Mouse (Mus musculus): ENCODE results near the gene Bud23.
A peak's percentile ranks its signal among the peaks of the same experiment; 100 is the strongest.
"Not testable (repeated sequence)": the region's sequence is repeated elsewhere in the genome, so short reads cannot be mapped to it uniquely, and the experiment has no call there.

The Bud23 gene

DNA sequence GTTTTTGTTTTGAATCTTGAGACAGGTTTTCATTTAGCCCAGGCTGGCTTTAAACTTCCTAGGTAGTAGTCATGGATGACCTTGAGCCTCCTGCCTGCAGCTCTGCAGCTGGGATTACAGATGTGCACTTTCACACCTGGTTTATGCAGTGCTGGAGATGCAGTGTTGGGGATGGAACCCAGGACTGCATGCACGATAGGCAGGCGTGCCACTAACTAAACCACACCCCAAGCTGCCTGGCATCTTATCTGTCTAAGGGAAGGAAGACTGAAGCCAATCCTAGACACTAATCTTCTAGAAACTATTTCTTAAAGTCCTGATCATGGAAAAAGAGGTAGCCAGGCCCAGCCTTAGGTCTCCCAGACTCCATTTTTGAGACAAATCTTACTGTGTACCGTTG lies 5.7 kb upstream of the Bud23 start:
- no peak for DNase-seq

DNA sequence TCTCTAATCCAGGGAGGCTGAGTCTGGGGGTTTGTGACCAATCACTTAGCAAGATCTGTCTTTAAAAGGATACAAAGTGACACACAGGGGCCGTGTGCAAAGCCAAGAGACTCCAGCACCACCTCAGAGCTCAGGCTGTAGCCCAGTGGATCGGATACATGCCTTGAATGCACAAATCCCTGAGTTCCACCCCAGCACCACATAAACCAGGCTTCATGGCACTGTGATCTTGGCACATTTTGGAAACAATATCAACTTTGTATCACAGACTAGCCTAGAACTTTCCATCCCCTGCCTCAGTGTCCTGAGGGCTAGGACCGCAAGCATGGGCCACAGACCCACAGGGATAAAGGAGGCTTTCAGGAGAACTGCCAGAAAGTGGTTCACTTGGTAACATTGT lies 1.2 kb upstream of the Bud23 start:
- no peak for DNase-seq

DNA sequence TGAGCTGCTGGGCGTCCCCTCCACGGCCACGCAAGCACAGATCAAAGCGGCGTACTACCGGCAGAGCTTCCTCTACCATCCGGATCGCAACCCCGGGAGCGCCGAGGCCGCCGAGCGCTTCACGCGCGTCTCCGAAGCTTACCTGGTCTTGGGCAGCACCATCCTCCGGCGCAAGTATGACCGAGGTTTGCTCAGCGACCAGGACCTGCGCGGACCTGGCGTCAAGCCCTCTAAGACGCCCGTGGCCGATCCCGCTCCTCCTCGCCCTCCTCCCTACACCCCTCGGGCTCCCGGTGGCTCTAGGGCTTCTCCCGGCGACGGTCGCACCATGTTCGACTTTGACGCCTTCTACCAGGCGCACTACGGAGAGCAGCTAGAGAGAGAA lies 385 bp downstream of the Bud23 start:
- DNase-seq = no peak

DNA sequence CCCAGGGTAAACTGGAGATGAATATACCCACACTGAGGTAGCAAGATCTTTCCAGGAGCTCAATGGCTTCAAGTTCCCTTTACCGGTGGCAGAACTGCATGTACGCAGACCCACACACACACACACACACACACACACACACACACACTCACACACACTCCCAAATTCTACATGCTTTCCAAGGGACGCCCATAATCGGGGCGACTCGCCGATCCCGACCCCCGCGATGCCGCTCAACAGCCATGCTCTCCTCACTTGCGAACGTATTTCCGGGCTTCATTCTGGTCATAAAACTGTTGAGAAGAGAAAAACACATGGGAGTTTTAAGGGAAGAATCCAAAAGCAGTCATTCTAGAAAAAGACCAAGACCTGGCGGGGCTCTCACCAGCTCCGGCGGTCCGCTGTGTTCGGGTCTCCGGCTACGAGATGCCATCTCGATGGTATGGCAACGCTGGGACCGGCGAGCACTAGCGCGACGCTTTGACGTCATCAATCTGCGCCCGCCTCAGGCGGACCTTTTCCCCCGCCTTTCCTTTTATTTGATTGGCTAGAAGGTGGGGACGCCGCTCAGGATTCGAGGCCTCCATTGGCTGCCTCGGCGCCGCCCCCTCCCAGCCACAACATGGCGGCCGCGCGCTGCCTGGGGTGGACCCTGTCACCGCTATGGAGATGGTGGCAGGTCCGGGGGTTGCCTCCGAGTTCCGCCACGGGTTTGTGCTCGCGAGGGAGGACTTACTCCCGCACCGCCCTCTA lies 954 bp downstream of the Bud23 start, which contains the start of gene Dnajc30:
TSS of gene Dnajc30 (plus strand) at position 574 of the 753 bp plus-strand sequence.
- DNase-seq = peak; percentile 97

DNA sequence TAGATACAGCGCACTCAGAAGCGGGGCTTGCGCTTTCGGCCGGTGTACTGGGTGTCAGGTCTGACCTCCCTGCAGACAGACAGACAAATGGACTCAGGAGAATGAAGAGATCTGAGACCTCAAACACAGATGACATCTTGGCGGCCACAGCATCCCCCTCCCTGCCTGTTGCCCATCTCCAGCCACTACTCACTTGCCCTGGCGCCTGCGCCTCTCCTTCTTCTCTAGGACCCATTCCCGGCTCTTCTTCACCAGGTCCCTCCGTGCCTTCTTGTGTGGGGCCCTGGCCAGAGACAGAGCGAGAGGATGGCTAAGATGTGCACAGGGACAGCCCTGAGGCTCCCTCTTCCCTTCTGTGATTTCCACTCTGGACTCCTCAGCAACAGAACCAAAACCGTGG lies 11.4 kb downstream of the Bud23 start:
- no peak for DNase-seq

DNA sequence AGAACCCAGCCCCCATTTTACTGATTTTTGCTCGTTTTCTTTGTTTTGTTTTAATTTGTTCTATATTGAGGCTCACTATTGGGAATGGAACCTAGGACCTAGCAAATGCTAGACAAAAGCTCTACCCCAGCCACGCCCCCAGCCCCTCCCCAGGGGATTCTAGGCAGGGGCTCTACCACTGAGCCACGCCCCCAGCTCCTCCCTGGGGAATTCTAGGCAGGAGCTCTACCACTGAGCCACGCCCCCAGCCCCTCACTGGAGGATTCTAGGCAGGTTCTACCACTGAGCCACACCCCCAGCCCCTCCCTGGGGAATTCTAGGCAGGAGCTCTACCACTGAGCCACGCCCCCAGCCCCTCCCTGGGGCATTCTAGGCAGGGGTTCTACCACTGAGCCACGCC lies 15.5 kb downstream of the Bud23 start:
- DNase-seq = not testable (repeated sequence)

DNA sequence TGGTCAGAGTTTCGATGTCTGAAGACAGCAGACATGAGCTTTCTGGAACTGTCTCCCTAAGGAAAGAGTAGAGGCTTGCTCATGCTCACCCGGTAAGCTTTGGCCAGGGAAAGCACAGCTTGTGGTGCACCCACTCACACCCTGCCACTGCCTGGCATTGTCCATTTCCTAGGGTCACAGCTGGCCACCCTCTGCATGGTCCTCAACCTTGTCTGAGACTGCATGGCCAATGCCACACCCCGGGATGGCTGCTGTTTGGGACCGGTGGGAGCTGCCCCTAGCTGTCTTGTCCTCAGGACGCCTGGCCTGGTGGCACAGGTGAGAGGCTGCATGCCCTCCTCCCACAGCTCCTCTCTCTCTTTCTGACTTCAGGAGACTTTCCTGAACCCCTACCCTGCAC lies 16.2 kb downstream of the Bud23 start:
- DNase-seq = no peak

DNA sequence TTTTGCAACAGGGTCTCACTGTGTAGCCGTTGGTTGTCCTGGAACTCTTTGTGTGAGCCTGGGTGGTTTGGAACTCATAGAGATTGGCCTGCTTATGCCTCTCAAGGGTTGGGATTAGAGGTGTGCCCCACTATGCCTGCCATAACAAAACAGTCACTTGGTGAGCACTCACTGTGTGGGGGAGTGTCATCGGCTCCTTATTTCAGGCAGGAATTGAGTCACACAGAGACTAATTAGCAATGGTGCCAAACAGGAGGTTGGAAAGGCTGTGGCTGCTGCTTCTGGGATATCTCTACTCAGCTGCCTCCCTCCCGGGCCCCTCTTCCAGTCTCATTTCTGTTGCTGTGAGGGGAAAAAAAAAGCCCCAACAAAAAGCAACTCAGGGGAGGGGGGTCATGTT lies 20.2 kb downstream of the Bud23 start:
- DNase-seq = no peak

DNA sequence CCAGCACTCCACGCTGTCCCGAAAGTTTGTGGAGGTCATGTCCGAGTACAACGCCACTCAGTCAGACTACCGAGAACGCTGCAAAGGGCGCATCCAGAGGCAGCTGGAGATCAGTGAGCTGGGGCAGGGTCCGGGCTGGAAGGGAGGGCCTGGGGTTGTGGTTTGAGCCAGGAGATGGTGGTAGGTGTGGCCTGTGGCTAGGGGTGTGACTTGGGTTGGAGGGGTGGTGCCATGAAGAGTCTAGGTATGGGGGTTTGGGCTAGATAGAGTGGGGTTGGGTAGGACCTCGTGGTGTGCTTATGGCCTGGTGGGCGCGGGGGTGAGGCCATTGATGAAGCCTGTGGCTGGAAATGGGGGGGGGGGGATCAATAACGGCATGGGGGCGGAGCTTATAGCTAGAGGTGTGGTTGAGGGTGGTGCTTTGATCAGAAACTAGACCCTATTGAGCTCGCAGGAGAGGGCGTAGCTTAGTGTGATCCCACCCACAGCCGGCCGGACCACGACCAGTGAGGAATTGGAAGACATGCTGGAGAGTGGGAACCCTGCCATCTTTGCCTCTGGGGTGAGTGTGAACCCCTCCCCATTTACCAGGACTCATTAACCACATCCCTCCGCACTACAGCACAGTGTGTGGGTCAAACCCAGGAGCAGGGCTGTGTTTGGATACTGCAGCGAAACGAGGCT lies 22.5 kb downstream of the Bud23 start:
- no peak for DNase-seq

DNA sequence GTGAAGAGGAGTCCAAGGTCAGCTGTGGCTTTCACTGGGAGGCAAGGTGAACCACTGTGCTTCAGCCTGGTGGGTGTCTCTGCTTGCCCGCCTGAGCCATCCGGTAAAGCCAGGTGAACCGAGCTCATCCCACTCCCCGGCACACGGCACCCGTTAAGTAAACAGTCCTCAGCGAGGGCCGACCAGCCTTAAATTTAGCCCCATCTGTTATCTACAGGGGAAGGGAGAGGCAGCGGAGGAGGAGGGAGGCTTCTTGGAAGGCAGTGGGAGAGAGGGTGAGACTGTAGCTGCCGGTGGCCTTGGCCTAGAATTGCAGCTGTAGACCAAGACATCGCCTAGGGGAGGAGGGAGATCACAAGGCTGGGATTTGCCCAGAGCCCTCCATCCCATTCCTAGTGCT lies 24.0 kb downstream of the Bud23 start:
- DNase-seq = no peak

DNA sequence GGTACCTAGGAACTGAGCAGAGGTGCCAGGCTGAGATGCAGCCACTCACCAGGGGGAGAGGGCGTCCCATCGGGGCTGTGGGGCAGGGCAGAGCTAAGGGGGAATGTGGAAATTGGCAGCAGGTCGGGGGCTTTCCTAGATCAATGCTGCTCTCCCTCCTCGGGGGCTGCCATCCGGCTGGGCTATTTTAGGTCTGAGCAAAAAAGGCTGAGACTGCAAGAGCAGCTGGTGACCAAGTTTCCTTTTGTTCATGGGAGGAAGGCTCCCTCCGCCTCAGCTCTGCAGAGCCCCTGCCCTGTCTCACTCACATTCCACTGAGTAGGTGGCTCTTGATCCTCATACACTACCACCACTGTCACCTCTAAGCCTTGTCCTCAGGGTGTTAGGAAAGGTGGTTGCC lies 24.7 kb downstream of the Bud23 start:
- no peak for DNase-seq

DNA sequence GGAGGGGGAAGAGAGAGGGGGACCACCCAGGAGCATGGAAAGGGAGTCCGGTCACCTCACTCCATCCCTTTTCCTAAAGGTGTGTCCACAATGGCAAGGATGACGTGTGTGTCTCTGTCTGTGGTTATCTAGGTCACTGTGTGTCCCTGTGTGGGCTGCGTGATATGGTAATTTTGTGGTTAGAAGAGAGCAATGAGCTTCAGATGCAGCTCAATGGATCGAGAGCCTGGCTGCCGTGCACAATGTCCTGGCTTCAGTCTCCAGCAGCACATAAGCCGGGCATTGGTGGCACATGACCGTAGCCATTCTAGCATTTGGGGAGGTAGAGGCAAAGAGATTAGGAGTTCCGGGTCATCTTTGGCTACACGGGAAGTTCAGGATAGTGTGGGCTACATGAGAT lies 25.2 kb downstream of the Bud23 start:
- no peak for DNase-seq

DNA sequence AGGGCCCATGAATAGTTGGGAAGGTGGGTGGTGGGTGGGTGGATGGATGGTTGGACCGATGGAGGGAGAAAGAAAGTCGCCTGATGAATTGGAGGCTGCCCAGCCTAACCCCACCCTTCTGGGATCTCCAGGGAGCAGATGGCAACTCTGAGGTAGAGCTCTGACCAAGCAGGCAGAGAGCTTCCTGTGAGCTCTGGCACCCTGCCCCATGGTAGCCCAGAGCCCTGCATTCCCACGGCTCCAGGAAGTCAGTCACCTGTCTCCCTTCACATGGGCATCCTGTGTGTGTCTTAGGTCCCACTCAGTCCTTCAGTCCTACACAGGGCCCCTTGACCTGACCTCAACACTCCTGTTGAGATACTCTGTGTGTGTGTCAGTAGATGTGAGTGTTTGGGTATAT lies 26.8 kb downstream of the Bud23 start:
- DNase-seq = no peak

DNA sequence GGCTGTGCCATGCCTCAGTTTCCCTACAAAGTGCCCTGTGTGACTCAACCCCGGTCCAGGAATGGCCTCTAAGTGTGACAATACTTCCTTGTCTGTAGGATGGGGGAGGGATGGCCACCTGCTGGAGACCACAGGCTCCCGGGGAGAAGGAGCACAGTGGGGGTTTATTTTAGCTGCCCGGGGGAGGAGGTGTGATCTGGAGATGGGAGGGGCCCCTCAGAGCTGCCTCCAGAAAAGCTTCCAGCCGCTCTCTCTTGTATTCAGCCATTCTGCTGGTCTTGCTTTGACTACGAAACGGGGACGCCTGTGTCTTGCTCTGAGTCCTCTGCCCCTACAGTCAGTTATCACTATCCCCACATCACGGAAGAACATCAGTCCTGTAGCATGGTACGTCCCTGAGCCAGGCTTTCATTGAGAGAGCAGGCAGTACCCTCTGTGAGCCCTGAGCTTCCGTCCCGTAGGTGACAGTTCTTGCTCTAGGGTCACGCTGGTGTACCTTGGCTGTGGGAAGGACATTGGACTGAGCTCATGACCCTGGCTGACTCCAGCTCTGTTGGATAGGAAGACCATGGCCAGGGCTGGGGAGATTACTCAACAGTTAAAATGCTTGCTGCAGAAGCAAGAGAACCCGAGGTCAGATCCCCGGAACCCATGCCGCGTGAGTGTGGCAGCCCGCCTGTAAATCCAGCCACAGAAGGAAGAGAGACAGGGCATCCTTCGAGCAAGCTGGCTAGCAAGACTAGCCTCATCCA lies 29.0 kb downstream of the Bud23 start:
- no peak for DNase-seq

DNA sequence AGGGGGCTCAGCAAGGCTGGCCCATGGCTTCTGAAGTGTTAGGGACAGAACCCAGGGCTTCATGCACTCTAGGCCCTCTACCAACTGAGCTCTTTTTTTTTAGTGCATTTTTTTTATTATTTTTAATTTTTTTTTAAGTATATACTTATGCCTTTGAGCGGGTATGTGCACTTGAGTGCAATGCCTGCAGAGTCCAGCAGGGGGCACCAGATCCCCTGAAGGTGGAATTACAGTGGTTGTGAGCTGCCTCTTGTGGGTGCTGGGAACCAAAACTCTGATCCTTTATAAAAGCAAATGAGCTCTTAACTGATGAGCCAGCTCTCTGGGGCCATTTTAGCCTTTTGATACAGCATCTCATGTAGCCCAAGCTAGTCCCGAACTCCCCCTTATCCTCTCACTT lies 30.2 kb downstream of the Bud23 start:
- no peak for DNase-seq

DNA sequence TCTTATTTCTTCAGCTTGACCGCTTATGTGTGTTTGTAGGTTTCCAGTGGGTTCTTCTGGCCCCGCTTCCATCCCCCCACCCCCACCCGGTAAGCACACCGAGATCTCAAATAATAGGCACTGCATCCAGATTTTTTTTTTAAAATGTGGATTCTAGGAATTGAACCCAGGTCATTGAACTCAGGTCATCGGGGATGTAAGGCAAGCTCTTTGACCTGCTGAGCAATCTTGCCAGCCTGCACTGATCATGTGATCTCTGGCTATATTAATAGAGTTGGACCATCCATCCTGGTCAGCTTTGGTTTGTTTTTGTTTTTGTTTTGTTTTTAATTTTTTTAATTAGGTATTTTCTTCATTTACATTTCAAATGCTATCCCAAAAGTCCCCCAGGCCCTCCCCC lies 32.2 kb downstream of the Bud23 start:
- DNase-seq = no peak

DNA sequence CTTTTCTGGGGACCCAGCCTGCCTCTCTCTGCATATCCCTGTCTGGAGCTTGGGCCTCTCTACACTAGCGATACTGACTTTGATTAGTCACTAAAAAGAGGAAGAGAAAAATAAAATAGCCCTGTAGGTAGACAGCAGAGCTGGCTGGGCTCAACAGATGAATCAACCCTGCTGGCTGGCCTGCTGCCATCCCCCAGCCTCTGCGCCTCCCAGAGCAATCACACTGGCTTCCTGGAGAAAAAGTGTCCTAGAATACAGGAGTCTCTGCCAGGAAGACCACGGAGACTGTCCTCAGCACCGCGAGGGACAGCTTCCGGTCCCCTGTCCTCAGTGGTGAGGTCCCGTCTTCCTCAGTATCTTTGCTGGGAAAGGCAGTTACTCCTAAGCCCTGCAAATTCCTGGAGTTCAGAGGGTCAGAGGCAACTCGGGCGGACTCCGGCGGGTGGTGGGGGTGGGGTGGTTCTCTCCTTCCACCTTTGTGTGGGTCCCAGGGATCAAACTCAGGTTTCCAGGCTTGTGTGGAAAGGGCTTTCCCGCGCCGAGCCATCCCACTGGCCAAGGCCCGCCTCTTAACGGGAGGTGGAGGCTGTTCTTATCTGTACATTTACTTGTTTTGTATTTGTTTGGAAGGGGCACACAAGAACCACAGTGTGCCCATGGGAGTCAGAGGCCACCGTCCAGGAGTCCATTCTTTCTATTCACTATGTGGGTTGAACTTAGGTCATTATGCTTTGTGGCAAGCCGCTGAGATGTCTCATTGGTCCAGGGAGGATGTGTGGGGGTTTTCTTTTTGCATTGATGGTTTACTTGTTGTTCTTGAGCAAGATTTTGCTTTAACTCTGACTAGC lies 35.5 kb downstream of the Bud23 start:
- DNase-seq = peak; percentile 71

DNA sequence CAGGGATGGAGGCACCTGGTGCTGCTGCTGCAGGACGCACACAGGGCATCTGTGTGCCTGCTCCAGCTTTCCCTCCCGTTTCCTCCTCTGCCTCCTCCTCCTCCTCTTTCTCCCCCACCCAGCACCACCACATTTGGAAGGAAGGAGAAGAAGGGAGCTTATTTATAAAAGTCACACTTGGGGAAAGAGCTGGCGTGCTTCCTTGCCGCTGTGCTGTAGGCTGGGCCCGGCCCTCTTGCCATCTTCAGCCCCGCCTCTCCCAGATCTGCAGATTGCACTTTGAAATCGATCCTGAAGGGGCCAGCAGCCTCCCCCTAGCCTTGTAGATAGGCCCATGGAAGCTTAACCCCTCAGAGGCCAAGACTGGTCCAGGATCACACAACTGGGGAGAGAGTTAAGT lies 38.9 kb downstream of the Bud23 start:
- peak; percentile 48 for DNase-seq

DNA sequence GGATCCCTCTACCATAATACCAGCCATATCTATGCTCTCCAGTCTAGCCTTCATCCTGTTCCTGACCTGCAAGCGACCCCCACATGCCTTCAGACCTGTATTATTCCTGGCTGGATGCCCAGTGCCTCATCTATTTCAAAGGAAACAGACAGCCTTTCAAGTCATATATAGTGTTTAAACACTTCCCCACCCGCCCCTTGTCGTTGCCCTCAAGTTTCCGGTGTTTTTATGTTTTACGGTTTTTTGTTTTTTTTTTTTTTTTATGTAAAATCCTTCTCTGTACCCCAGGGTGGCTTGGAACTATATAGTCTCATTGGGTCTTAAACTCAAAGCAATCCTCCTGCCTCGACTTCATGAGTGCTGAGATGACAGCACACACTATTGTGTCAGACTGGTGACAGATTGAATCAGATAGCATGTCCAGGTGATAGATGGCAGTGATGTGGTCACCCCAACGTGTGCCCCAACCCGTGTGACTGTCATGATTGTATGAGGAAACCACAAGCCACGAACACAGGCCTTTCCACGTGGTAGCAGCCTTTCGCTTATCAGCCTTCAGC lies 40.0 kb downstream of the Bud23 start:
- no peak for DNase-seq

DNA sequence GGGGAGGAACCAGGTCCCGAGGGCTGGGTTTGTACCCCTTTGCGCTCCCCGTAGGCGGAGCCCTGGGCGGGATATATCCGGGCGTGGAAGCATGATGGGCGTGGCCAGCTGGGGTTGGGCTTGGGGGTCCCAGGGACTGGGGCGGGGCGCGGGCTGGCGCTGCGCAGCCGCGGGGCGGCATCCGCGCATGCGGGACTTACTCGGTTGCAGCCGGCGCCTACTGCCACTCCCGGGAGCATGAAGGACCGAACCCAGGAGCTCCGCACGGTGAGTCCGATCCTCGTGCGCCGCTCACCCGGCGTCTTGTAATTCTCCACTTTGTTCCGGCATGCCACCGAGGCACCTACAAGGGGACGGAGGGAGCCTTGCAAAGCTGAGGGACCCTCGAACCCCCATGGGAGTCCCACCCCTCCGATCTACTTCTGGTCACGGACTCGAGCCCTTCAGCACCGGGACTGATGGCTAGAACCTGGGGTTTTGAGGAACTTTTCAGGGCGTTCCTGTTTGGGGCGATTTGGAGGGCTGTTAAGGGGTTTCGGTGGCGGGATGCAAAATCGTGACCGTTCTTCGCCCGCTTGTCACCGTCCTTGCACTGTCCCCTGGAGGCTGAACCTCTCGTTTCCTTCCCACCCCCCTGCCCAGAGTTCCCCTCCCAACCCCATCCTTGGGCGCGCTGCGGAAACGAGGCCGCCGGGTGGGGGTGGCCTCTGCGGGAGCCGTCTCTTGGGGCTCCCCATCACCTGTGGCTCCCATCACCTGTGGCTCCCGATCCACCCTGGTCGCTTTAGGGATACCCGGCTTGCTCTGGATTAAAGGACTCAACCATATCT lies 41.2 kb downstream of the Bud23 start, which contains the start of gene Stx1a:
TSS of gene Stx1a (plus strand) at position 139 of the 830 bp plus-strand sequence.
- peak; percentile 90 for DNase-seq

DNA sequence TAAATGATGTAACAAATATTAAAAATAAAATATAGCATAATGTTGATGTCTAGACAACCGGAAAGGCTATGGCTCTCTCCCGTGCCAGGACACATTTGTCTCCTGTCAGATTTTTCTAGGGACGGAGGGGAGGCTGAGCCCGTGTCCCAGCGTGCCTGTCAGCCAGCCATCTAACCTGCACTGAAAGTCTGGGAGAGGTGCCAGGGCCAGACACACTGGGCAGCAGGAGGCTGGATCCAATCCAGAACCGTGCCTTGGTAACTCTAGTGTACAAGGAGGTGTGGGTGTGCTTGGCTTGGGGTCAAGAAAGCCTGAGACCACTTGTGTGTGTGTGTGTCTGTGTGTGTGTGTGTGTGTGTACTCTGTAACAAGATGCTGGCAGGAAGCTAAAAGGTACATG lies 42.9 kb downstream of the Bud23 start:
- no peak for DNase-seq
